Mouse (Mus musculus): Measurements from ENCODE around the gene Plcg2. TPM values are rescaled to one million over a fixed set of nuclear protein-coding genes. Genes with fewer than 3 reads are reported as not detected.
A peak's percentile ranks its signal among the peaks of the same experiment; 100 is the strongest.

Plcg2 gene
- polyA plus RNA-seq, 1 experiment, result not detected

GRCm38 (mm10) chr8:117626040-117626838 is 128.1 kb downstream of the Plcg2 start:
- no peak overlapping the region for H3K27ac ChIP-seq (ENCODE audit: insufficient read depth, low read depth, low read length)
- WGBS, result 36% methylated on average over 13 of the region's 14 CpGs
- TF ChIP-seq CTCF (IDR thresholded peaks at IDR 0.05; ENCODE audit: insufficient read depth, low read depth, low read length) (0 out of 2 replicates have a peak, but pooled peaks have one; percentile 23), POLR2A (IDR thresholded peaks at IDR 0.05; ENCODE audit: insufficient read depth, low read depth, low read length) (no peak)
- no peaks in the 10 kb centered on the region for H3K4me1 ChIP-seq (ENCODE audit: control insufficient read depth, insufficient read depth, low read length)
- H3K4me3 ChIP-seq (ENCODE audit: insufficient read depth, low read depth, low read length), result no peak overlapping the region

- no peak overlapping the region for H3K4me3 ChIP-seq (ENCODE audit: insufficient read depth, low read depth, low read length)
- no peak for TF ChIP-seq POLR2A (IDR thresholded peaks at IDR 0.05; ENCODE audit: insufficient read depth, low read depth, low read length)
- TF ChIP-seq CTCF (IDR thresholded peaks at IDR 0.05; ENCODE audit: insufficient read depth, low read depth, low read length), result no peak
- 69% methylated on average over 9 of the region's 9 CpGs for WGBS
- no peaks in the 10 kb centered on the region for H3K4me1 ChIP-seq (ENCODE audit: control insufficient read depth, insufficient read depth, low read length)
- no peak overlapping the region for H3K27ac ChIP-seq (ENCODE audit: insufficient read depth, low read depth, low read length)
Measured at GRCm38 (mm10) chr8:117627096-117627495, 129.0 kb downstream of the Plcg2 start.

GRCm38 (mm10) chr8:117632532-117632931 is 134.4 kb downstream of the Plcg2 start:
- 83% methylated on average over 5 of the region's 5 CpGs for WGBS
- TF ChIP-seq POLR2A (IDR thresholded peaks at IDR 0.05; ENCODE audit: insufficient read depth, low read depth, low read length) (no peak), CTCF (IDR thresholded peaks at IDR 0.05; ENCODE audit: insufficient read depth, low read depth, low read length) (no peak)
- Histone ChIP-seq H3K27ac (ENCODE audit: insufficient read depth, low read depth, low read length) (no peak overlapping the region), H3K4me1 (ENCODE audit: control insufficient read depth, insufficient read depth, low read length) (no peaks in the 10 kb centered on the region), H3K4me3 (ENCODE audit: insufficient read depth, low read depth, low read length) (no peak overlapping the region)

GRCm38 (mm10) chr8:117634406-117634805 is 136.3 kb downstream of the Plcg2 start:
- WGBS, result 91% methylated on average over 7 of the region's 7 CpGs
- Histone ChIP-seq H3K27ac (ENCODE audit: insufficient read depth, low read depth, low read length) (no peak overlapping the region), H3K4me3 (ENCODE audit: insufficient read depth, low read depth, low read length) (no peak overlapping the region), H3K4me1 (ENCODE audit: control insufficient read depth, insufficient read depth, low read length) (no peaks in the 10 kb centered on the region; the same call in 1 of the 2 replicates)
- TF ChIP-seq POLR2A (IDR thresholded peaks at IDR 0.05; ENCODE audit: insufficient read depth, low read depth, low read length), result no peak
- no peak for TF ChIP-seq CTCF (IDR thresholded peaks at IDR 0.05; ENCODE audit: insufficient read depth, low read depth, low read length)

- WGBS, result 64% methylated on average over 3 of the region's 3 CpGs
- TF ChIP-seq CTCF (IDR thresholded peaks at IDR 0.05; ENCODE audit: insufficient read depth, low read depth, low read length), result no peak
- no peak for TF ChIP-seq POLR2A (IDR thresholded peaks at IDR 0.05; ENCODE audit: insufficient read depth, low read depth, low read length)
- H3K4me3 ChIP-seq (ENCODE audit: insufficient read depth, low read depth, low read length), result no peak overlapping the region
- H3K27ac ChIP-seq (ENCODE audit: insufficient read depth, low read depth, low read length), result no peak overlapping the region
- no peaks in the 10 kb centered on the region; the same call in 1 of the 2 replicates for H3K4me1 ChIP-seq (ENCODE audit: control insufficient read depth, insufficient read depth, low read length)
Measured at GRCm38 (mm10) chr8:117637462-117637861, 139.4 kb downstream of the Plcg2 start.

GRCm38 (mm10) chr8:117639631-117640030 is 141.5 kb downstream of the Plcg2 start:
- H3K27ac ChIP-seq (ENCODE audit: insufficient read depth, low read depth, low read length), result no peak overlapping the region
- H3K4me3 ChIP-seq (ENCODE audit: insufficient read depth, low read depth, low read length), result no peak overlapping the region
- TF ChIP-seq CTCF (IDR thresholded peaks at IDR 0.05; ENCODE audit: insufficient read depth, low read depth, low read length) (no peak), POLR2A (IDR thresholded peaks at IDR 0.05; ENCODE audit: insufficient read depth, low read depth, low read length) (no peak)
- 98% methylated on average over 9 of the region's 9 CpGs for WGBS
- H3K4me1 ChIP-seq (ENCODE audit: control insufficient read depth, insufficient read depth, low read length), result no peaks in the 10 kb centered on the region; the same call in 1 of the 2 replicates

GRCm38 (mm10) chr8:117645486-117645885 is 147.4 kb downstream of the Plcg2 start:
- H3K4me3 ChIP-seq (ENCODE audit: insufficient read depth, low read depth, low read length), result no peak overlapping the region
- no peak overlapping the region for H3K27ac ChIP-seq (ENCODE audit: insufficient read depth, low read depth, low read length)
- H3K4me1 ChIP-seq (ENCODE audit: control insufficient read depth, insufficient read depth, low read length), result no peaks in the 10 kb centered on the region
- 57% methylated on average over 5 of the region's 5 CpGs for WGBS
- no peak for TF ChIP-seq POLR2A (IDR thresholded peaks at IDR 0.05; ENCODE audit: insufficient read depth, low read depth, low read length)
- no peak for TF ChIP-seq CTCF (IDR thresholded peaks at IDR 0.05; ENCODE audit: insufficient read depth, low read depth, low read length)

- 59% methylated on average over 2 of the region's 2 CpGs for WGBS
- H3K4me3 ChIP-seq (ENCODE audit: insufficient read depth, low read depth, low read length), result no peak overlapping the region
- TF ChIP-seq CTCF (IDR thresholded peaks at IDR 0.05; ENCODE audit: insufficient read depth, low read depth, low read length) (no peak), POLR2A (IDR thresholded peaks at IDR 0.05; ENCODE audit: insufficient read depth, low read depth, low read length) (no peak)
- no peak overlapping the region for H3K27ac ChIP-seq (ENCODE audit: insufficient read depth, low read depth, low read length)
- no peaks in the 10 kb centered on the region for H3K4me1 ChIP-seq (ENCODE audit: control insufficient read depth, insufficient read depth, low read length)
Measured at GRCm38 (mm10) chr8:117646020-117646419, 147.9 kb downstream of the Plcg2 start.

- Histone ChIP-seq H3K4me3 (ENCODE audit: insufficient read depth, low read depth, low read length) (no peak overlapping the region), H3K4me1 (ENCODE audit: control insufficient read depth, insufficient read depth, low read length) (no peaks in the 10 kb centered on the region), H3K27ac (ENCODE audit: insufficient read depth, low read depth, low read length) (no peak overlapping the region)
- TF ChIP-seq POLR2A (IDR thresholded peaks at IDR 0.05; ENCODE audit: insufficient read depth, low read depth, low read length), result no peak
- WGBS, result 76% methylated on average over 5 of the region's 5 CpGs
Measured at GRCm38 (mm10) chr8:117646440-117646839, 148.3 kb downstream of the Plcg2 start.

Measured in olfactory bulb, adult 2 months (tissue).